Mouse (Mus musculus) limb, embryonic 14.5 days (tissue): ENCODE data around the gene Cenpa. TPM values are rescaled to one million over a fixed set of nuclear protein-coding genes. Genes with fewer than 3 reads are reported as not detected.
A peak's percentile ranks its signal among the peaks of the same experiment; 100 is the strongest.

ENCODE experiments used
- ATAC-seq: fragments of 200-750 bp; cut with Nextera tagmentation; 2 replicates; pipeline ENCODE4 v1.8.0; 2017; ENCODE audit warnings: low read depth, moderate number of reproducible peaks, moderate TSS enrichment; ENCODE audit not compliant: low FRiP score
- DNase-seq: peaks from one replicate; pipeline ENCODE4 v3.0.0-alpha.2; 2015; ENCODE audit warnings: low spot score
- H3K27ac ChIP-seq: fragments of 300-500 bp; sonication (generic); replicated peaks from 2 replicates; pipeline ENCODE4 v1.5.1; 2014; ENCODE audit warnings: low read depth, mild to moderate bottlenecking, low read length, moderate library complexity, mixed read lengths
- H3K27me3 ChIP-seq: fragments of 300-500 bp; sonication (generic); 2 replicates; pipeline ENCODE4 v1.6.1; 2014; ENCODE audit warnings: low read length, mixed read lengths; ENCODE audit not compliant: control insufficient read depth, insufficient read depth
- H3K36me3 ChIP-seq: fragments of 300-500 bp; sonication (generic); 2 replicates; pipeline ENCODE4 v1.6.1; 2014; ENCODE audit warnings: mild to moderate bottlenecking, low read length, moderate library complexity, mixed read lengths; ENCODE audit not compliant: control insufficient read depth, insufficient read depth
- H3K4me1 ChIP-seq: fragments of 300-500 bp; sonication (generic); 2 replicates; pipeline ENCODE4 v1.6.1; 2014; ENCODE audit warnings: antibody characterized with exemption, low read length, mixed read lengths; ENCODE audit not compliant: control insufficient read depth, insufficient read depth
- H3K4me2 ChIP-seq: fragments of 300-500 bp; sonication (generic); replicated peaks from 2 replicates; pipeline ENCODE4 v1.6.1; 2014; ENCODE audit warnings: low read depth, mild to moderate bottlenecking, low read length, moderate library complexity; ENCODE audit not compliant: severe bottlenecking
- H3K4me3 ChIP-seq: fragments of 300-500 bp; sonication (generic); replicated peaks from 2 replicates; pipeline ENCODE4 v1.5.1; 2014; ENCODE audit warnings: low read length
- H3K9ac ChIP-seq: fragments of 300-500 bp; sonication (generic); 2 replicates; pipeline ENCODE4 v1.6.1; 2014; ENCODE audit warnings: mild to moderate bottlenecking, low read depth, low read length, moderate library complexity; ENCODE audit not compliant: severe bottlenecking
- H3K9me3 ChIP-seq: fragments of 300-500 bp; sonication (generic); 2 replicates; pipeline ENCODE4 v1.6.1; 2016; ENCODE audit warnings: low read length; ENCODE audit not compliant: control insufficient read depth
- POLR2A ChIP-seq: fragments of 200-500 bp; IDR thresholded peaks from 2 replicates; pipeline ENCODE4 v1.8.0; 2012; ENCODE audit warnings: inconsistent platforms, mild to moderate bottlenecking, moderate library complexity, borderline replicate concordance; ENCODE audit not compliant: insufficient read depth, insufficient read length; ENCODE audit errors: extremely low read depth
- WGBS: fragments of 180-500 bp; shearing (Covaris S2); extraction: QIAGEN DNeasy Blood & Tissue Kit; methylation state at CpG from one replicate; pipeline ENCODE4 v1.1.7; 2014; 5-methylcytosine and 5-hydroxymethylcytosine counted together
- polyA plus RNA-seq, 2 experiments: library from polyadenylated mRNA; depleted of rRNA in 1 of 2; stranded (reverse) in 1 of 2; unstranded in 1 of 2; fragments of >200 nt; fragmentation: Nextera tagmentation in 1 of 2; extraction: Ambion mirVana in 1 of 2; gene quantifications; 2 replicates each; pipeline versions ENCODE4 v1.2.1 to v1.2.3; 2012 to 2014

Cenpa gene
- polyA plus RNA-seq, 2 experiments: 206 to 272 TPM

DNA sequence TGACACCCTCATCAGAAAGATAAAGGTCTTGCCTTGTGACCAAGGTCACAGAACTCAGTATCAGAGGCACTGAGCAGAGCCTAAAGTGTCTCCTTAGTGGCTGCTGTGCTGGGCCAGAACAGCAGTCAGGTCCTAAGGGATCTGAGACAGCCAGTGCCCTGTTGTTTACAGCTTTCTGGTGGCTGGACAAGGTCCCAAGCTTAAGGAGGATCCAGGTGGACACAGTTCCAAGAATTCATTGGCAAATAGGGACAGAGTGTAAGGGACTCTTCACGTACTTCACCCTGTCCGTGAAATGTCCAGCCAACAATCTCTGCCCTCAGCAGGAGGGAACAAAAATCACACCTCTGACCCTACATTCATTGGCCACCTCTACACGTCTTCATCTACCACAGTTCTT lies 38.1 kb upstream of the Cenpa start:
- TF ChIP-seq POLR2A: no peak
- no peaks in the 10 kb centered on the region for H3K36me3 ChIP-seq
- no peak overlapping the region for H3K27ac ChIP-seq
- H3K4me1 ChIP-seq: no peaks in the 10 kb centered on the region
- no peaks in the 10 kb centered on the region for H3K27me3 ChIP-seq
- H3K4me2 ChIP-seq: no peak overlapping the region
- DNase-seq: no peak
- WGBS: 69% methylated on average over 3 of the region's 3 CpGs
- no peaks in the 10 kb centered on the region for H3K9me3 ChIP-seq
- H3K9ac ChIP-seq: no peak overlapping the region
- no peak for ATAC-seq
- H3K4me3 ChIP-seq: no peak overlapping the region

- H3K9ac ChIP-seq: no peak overlapping the region
- no peak overlapping the region for H3K4me3 ChIP-seq
- no peaks in the 10 kb centered on the region for H3K9me3 ChIP-seq
- WGBS: 80% methylated on average over 6 of the region's 6 CpGs
- H3K27ac ChIP-seq: no peak overlapping the region
- DNase-seq (no peak), ATAC-seq (no peak)
- H3K36me3 ChIP-seq: no peaks in the 10 kb centered on the region
- H3K27me3 ChIP-seq: no peaks in the 10 kb centered on the region
- no peaks in the 10 kb centered on the region for H3K4me1 ChIP-seq
- TF ChIP-seq POLR2A: no peak
- no peak overlapping the region for H3K4me2 ChIP-seq
These were observed 36.2 kb upstream of the Cenpa start for GRCm38 (mm10) chr5:30630401-30630800.

DNA sequence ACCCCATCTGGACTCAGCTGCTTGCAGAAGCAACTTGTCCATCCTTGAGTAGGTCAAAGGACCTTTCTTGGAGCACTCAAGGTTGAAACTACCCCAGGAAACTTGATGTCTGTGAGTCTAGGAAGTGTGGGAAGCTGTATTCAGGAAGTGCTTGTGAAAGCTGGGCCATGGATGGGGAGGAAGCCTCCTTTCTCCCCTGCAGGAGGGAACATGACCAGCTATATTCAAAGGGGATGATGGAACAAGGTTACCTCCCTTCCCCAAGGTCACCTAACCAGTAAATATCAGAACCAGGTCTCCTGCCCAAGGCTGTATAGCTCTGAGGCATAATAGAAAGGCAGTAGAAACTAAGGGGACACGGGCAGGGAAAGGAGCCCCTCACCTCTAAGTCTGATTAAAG lies 34.4 kb upstream of the Cenpa start:
- ATAC-seq: no peak
- WGBS: 57% methylated on average over 1 of the region's 1 CpGs

DNA sequence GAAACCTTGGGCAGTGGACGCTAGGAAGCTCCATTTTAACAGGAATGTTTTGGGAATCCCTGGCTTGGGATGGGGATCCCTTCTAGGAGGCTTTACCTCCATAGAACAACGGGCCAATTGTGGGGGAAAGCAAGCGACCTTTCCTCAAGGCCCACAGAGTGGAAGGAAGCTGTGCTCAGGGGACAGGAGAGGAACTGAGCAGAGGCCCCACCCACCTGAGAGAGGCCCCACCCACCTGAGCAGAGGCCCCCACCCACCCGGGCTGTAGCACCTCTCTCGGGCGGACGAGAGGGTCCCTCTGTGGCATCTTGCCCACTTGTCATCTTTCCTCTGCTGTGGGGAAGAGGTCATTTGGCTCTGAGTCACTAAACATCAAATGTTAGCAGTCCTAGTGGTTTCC lies 29.6 kb upstream of the Cenpa start:
- Histone ChIP-seq H3K9ac (no peak overlapping the region), H3K27ac (no peak overlapping the region), H3K4me1 (no peaks in the 10 kb centered on the region), H3K36me3 (no peaks in the 10 kb centered on the region), H3K4me2 (no peak overlapping the region), H3K4me3 (no peak overlapping the region), H3K27me3 (no peaks in the 10 kb centered on the region), H3K9me3 (no peaks in the 10 kb centered on the region)
- no peak for DNase-seq
- 54% methylated on average over 7 of the region's 7 CpGs for WGBS
- no peak for ATAC-seq
- no peak for TF ChIP-seq POLR2A

More for the DNA sequence above, 34.4 kb upstream of the Cenpa start:
- Histone ChIP-seq H3K36me3 (no peaks in the 10 kb centered on the region), H3K9me3 (no peaks in the 10 kb centered on the region), H3K4me1 (no peaks in the 10 kb centered on the region), H3K9ac (no peak overlapping the region), H3K27ac (no peak overlapping the region), H3K4me2 (no peak overlapping the region), H3K27me3 (no peaks in the 10 kb centered on the region), H3K4me3 (no peak overlapping the region)
- no peak for DNase-seq
- TF ChIP-seq POLR2A: no peak

- ATAC-seq: no peak; the same call in 1 of the 2 replicates
These were observed 28.5 kb upstream of the Cenpa start for GRCm38 (mm10) chr5:30638041-30638440.

More at GRCm38 (mm10) chr5:30638041-30638440, 28.5 kb upstream of the Cenpa start:
- peak; percentile 82 for DNase-seq
- no peaks in the 10 kb centered on the region for H3K4me1 ChIP-seq
- no peak overlapping the region for H3K27ac ChIP-seq
- TF ChIP-seq POLR2A: no peak
- WGBS: under 1% methylated on average over 6 of the region's 6 CpGs
- no peaks in the 10 kb centered on the region for H3K9me3 ChIP-seq
- no peak overlapping the region for H3K4me2 ChIP-seq
- H3K27me3 ChIP-seq: no peaks in the 10 kb centered on the region
- H3K4me3 ChIP-seq: no peak overlapping the region
- H3K9ac ChIP-seq: no peak overlapping the region
- no peaks in the 10 kb centered on the region for H3K36me3 ChIP-seq
